Mouse (Mus musculus) heart, postnatal 36 days (tissue): ENCODE results near the gene Anxa6. TPM values are rescaled to one million over a fixed set of nuclear protein-coding genes. Genes with fewer than 3 reads are reported as not detected.

ENCODE experiments used
- DNase-seq, 2 experiments: peaks; one replicate each; pipeline ENCODE4 v3.0.0; 2021 to 2022
- intact Hi-C: fragments of 180-260 bp; cut with DNase I; formaldehyde crosslinking; loops from one replicate; pipeline ENCODE4 v1.15.1; 2025
- total RNA-seq, 2 experiments: library from RNA; stranded (reverse); gene quantifications; 2 replicates each; pipeline ENCODE4 v1.2.3; 2021

Gene Anxa6
- total RNA-seq, 2 experiments from 2014 or later, result 234 to 241 TPM

- intact Hi-C loops, result no loop called here
- no peak for DNase-seq
These were observed 28.2 kb downstream of the Anxa6 start for GRCm38 (mm10) chr11:55004970-55005502.

GRCm38 (mm10) chr11:54998708-54999107 is 34.5 kb downstream of the Anxa6 start:
- no peak for DNase-seq
- intact Hi-C loops, result loop anchor here (1.0 to 5.0 kb wide), 3 partner anchors 41 to 159 kb away; no protein-coding TSS in a partner anchor

GRCm38 (mm10) chr11:54998284-54998683 is 35.0 kb downstream of the Anxa6 start:
- peak; percentile 65 to 66 for DNase-seq
- intact Hi-C loops, result loop anchor here (1.0 to 5.0 kb wide), 3 partner anchors 41 to 159 kb away; no protein-coding TSS in a partner anchor

- DNase-seq, result no peak
- intact Hi-C loops, result loop anchor here (5.0 kb wide), 1 partner anchor 161 kb away; no protein-coding TSS in a partner anchor
These were observed 37.1 kb downstream of the Anxa6 start for GRCm38 (mm10) chr11:54996176-54996575.

GRCm38 (mm10) chr11:54989920-54990319 is 43.3 kb downstream of the Anxa6 start:
- no peak for DNase-seq
- intact Hi-C loops, result loop anchor here (5.0 kb wide), 1 partner anchor 288 kb away; no protein-coding TSS in a partner anchor

- intact Hi-C loops, result loop anchor here (5.0 kb wide), 1 partner anchor 287 kb away; no protein-coding TSS in a partner anchor
- no peak for DNase-seq
These were observed 44.4 kb downstream of the Anxa6 start for GRCm38 (mm10) chr11:54988754-54989349.

GRCm38 (mm10) chr11:54987974-54988373 is 45.3 kb downstream of the Anxa6 start:
- DNase-seq, result peak in 1 of 2 experiments; percentile 60
- intact Hi-C loops, result loop anchor here (5.0 kb wide), 1 partner anchor 286 kb away; no protein-coding TSS in a partner anchor

GRCm38 (mm10) chr11:54985086-54985485 is 48.2 kb downstream of the Anxa6 start:
- DNase-seq, result no peak
- intact Hi-C loops, result loop anchor here (5.0 kb wide), 1 partner anchor 283 kb away; no protein-coding TSS in a partner anchor

- intact Hi-C loops, result loop anchor here (1.0 kb wide), 2 partner anchors 54 to 105 kb away; no protein-coding TSS in a partner anchor
- no peak for DNase-seq
These were observed 48.7 kb downstream of the Anxa6 start for GRCm38 (mm10) chr11:54984581-54984980.

- intact Hi-C loops, result loop anchor here (1.0 kb wide), 2 partner anchors 54 to 105 kb away; no protein-coding TSS in a partner anchor
- DNase-seq, result peak; percentile 78 to 88
These were observed 49.2 kb downstream of the Anxa6 start for GRCm38 (mm10) chr11:54984085-54984484.

GRCm38 (mm10) chr11:54982520-54982919 is 50.7 kb downstream of the Anxa6 start:
- intact Hi-C loops, result no loop called here
- DNase-seq, result no peak

GRCm38 (mm10) chr11:54981630-54982029 is 51.6 kb downstream of the Anxa6 start:
- intact Hi-C loops, result no loop called here
- no peak for DNase-seq

GRCm38 (mm10) chr11:54977385-54977937 is 55.8 kb downstream of the Anxa6 start:
- no peak for DNase-seq
- intact Hi-C loops, result no loop called here

- no peak for DNase-seq
- intact Hi-C loops, result no loop called here
These were observed 56.9 kb downstream of the Anxa6 start for GRCm38 (mm10) chr11:54976351-54976750.

GRCm38 (mm10) chr11:54975756-54976155 is 57.5 kb downstream of the Anxa6 start:
- intact Hi-C loops, result no loop called here
- no peak for DNase-seq

GRCm38 (mm10) chr11:54975340-54975739 is 57.9 kb downstream of the Anxa6 start:
- intact Hi-C loops, result no loop called here
- DNase-seq, result no peak

GRCm38 (mm10) chr11:54974639-54975038 is 58.6 kb downstream of the Anxa6 start:
- intact Hi-C loops, result no loop called here
- no peak for DNase-seq

- DNase-seq, result peak; percentile 35 to 48
- intact Hi-C loops, result no loop called here
These were observed 59.6 kb downstream of the Anxa6 start for GRCm38 (mm10) chr11:54973481-54974212.

- intact Hi-C loops, result no loop called here
- DNase-seq, result no peak
These were observed 60.5 kb downstream of the Anxa6 start for GRCm38 (mm10) chr11:54972789-54973188.

GRCm38 (mm10) chr11:54972049-54972723 is 61.1 kb downstream of the Anxa6 start:
- intact Hi-C loops, result no loop called here
- no peak for DNase-seq
